Mouse (Mus musculus) telencephalon, adult 2 months (tissue): ENCODE measurements around the gene Surf2.

Experiments used
- DNase-seq: peaks from one replicate; pipeline ENCODE4 v3.0.0-alpha.2; 2011; ENCODE audit warnings: low read depth, low spot score

Gene Surf2

DNA sequence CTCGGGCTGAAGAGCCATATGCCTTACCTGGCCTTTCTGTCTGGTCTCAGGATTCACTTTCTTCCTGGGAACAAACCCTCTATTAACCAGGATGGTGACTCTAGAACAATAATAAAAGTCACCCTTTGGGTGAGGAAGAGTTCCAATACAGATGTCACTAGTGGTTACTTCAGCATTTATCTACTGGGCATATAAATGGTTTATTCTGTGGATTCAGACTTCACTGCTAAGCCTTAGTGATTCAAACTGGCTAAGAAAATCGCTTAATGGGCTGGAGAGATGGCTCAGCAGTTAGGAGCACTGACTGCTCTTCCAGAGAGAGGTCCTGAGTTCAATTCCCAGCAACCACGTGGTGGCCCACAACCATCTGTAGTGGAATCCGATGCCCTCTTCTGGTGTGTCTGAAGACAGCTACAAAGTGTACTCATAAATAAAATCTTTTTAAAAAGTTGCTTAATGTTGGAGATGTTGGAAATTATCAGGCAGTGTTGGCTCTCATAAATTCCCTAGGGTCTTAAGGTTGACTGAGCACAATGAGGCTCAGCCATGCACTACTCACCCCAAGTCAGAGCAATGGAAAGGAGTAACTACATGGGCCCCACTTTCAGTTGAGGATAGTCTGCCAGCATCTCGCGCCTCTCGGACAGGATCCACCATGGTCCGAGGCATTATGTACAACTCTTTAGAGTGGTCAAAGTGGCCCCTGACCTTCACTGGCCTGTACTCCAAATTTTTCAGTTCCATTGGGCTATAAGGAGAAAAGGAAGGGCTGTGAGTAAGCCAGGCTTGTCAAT is 1.8 kb upstream of the Surf2 start:
- DNase-seq = no peak

DNA sequence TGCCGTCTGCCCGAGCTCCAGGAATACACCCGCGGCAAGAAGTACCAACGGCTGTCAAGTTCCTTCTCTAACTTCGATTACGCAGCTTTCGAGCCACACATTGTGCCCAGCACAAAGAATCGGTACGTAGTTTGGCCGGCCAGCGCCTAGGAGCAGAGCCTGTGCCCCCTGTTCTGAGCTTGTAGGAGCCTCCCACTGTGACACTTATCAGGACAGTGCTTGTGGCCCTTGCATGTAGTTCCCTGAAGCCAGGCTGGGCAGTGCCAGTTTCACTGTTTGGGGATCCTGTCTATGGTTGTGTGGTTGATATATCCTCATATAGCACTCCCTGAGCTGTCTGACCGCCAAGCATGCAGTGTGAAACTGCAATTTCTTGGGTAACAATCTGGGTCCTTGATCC is 571 bp downstream of the Surf2 start:
- DNase-seq = no peak

DNA sequence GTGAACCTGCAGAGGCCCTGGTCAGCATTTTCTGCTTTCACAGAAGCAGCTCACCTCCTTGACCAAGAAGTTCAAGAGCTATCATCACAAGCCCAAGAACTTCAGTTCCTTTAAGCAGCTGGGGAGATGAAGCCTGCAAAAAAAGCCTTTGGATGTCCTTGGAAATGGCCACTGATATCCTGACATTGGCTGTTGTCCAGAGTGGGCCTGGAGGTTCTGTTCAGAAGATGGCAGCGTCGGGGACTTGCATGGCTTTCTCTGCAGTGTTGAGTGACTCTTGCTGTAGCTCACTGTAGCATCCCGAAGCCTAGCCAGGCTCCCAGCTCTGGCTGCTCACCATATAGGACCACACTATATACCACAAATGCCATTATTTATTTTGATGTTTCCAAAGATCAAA is 3.5 kb downstream of the Surf2 start:
- no peak for DNase-seq

DNA sequence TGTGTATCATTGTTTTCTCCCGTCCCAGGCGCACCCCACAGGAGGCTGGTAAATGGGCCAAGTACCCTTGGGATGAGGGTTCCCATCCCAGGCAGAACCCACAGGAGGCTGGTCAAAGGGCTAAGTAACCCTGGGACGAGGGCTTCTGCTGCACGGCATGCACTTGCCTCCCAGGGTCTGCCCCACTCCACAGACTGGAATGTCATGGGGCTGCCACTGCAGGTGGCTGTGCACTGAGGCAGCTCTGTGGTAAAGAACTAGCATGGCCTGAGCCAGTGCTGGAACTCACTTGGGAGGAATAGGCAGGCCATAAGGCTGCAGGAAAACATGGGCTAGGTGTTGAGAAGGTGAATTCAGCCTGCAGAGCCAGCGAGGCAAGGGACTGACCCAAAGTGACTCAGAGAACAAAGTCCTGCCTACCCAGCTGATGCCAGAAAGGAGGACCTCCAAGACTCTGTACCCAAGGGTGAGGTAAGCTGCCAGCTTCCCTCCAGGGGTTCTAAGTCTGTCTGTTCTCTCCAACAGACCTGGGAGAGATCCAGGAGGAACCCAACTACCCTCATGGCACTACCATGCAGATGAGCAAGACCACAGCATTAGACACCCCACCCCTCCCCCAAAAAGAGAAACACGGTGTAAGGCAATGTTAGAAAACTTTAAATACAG is 4.2 kb downstream of the Surf2 start:
- DNase-seq = no peak

DNA sequence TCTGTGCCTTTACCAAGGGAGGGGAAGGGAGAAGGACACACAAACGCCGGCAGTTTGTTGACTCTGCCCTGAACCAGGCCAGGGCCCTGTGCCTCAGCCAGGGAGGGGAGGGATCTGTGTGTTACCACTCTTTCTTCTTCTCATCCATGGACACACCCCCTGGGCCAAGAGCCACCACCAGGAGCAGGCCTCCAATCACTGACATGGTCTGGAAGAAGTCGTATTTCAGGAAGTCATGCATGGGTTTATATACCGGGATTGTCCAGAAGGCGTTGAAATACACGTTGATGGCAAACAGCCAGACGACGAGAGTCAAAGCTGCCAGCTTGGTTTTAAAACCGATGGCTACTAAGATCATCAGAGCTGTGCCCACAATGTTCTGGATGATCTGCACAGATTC is 5.6 kb downstream of the Surf2 start:
- no peak for DNase-seq

DNA sequence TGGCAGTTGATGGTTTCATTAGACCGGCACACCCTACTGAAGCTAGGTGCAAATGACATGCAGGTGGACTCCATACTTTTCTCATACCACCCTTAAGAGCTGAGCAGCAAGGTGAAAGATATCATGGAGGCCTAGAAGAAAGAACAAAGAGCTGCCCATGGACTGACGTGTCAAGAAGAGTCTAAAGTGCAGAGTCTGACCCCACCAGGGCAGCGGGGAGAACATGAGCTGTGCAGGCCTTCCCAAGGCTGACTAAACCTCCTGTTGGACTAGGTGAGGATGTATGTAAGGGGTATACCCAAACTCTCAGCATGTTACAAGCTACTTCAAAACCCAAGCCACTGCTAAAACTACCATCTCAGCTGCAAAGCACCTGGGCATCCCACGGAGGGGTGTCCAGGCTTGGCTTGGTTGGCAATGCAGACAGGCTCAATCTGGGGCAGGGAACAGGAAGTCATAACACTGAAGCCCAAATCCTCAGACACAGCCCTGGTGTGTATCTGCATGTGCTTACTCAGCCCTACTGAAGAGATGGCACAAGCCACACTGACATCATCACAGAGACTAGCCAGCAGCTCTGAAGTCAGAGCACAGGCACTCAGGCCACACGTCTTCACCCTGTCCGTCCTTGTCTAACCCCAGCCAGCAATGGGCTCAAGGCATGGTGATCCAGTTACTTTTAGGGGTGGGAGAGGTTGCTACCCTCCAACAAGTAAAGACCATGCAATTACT is 11.7 kb downstream of the Surf2 start:
- DNase-seq = no peak

DNA sequence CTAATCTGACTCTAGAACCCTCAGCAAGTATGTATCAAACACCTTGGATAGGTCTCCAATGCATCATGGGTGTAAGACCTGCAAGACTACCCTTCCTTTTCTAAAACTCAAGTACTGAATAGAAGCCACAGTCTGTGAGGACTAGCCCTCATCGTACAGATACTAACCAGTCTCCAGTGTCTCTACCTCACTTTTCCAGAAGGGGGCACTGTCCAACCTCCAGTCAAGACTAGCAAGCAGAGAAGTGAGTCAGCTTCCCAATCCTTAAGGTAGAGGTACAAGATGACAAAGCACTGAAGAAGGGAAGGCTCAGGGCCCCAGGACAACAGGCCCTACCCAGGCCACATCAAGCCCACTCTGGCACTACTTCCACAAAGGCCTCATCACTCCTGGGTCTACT is 14.2 kb downstream of the Surf2 start:
- peak; percentile 67 for DNase-seq

DNA sequence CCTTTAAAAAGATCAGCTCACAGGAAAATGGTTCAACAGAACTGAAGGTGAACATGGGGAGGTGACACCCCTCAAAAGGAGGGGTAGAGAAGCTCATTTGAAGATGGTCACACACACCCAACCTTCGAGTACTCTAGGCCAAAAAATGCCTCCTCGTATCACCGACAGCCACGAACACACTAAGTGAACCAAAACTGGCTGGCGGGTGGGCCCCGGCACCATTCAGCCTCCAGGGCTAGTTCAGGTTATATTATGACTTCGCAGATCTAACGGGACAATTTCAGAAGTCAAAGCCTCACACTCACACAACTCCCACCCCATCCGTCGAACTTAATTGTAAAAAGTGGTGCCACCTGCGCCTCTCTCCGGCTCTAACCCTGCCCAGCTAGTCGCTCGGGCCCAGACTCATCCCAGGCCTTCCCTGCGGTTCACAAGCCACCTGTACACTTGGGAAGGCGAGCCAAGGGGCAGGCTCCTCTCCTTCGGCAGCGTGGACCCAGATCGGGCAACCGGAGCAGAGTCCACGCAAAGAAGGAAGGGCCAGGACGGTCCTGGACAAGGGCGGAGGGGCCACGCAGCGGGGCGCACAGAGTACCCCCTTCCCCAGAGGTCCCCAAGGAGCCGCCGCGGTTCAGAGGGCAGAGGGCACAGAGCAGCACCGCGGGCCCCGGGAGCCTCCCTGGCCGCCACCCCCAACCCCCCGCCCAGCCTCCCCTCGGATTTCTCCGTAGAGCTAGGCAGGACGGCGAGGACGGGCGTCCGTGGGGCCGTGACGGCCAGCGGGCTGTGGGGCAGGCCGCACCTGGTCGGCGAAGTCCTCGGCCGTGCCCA is 16.5 kb downstream of the Surf2 start:
- no peak for DNase-seq

DNA sequence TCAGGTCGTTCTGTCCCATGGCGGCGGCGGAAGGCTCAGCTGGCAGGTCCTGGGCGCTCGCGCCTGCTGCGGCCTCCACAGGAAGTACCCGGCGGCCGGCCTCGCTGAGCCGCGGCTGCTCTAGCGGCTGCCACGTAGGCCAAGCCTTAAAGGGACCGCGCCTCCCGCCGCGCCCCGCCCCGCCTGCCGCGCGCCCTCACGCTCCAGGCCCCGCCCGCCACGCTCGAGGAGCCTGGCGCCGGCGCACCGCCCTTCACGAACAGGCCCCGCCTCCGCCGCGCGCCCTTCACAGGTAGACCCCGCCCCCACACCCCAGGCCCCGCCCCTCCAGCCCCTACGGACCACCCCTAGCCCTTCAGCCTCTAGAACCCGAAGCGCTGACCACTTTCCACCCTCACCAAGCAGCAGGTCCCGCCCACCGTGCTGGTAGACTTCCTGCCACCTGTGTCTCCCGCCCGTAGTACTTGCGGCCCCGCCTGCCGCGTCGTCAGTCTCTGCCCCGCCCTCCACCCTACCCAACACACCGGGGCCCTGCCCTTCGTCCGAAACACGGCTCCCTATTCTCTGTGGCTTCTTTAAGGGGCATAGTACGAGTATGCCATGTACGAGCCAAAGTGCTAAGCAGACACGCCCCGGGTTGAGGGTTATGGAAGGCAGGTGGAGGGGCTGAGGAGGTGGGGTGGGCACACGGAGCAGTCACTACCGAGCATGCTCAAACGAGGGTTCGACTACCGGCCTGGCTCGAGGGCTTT is 17.3 kb downstream of the Surf2 start, which contains the start of the genes Surf4 and Stkld1:
Surf4 (minus strand) TSS at position 625 of the 752 bp plus-strand sequence.
Stkld1 (plus strand) TSS at position 744 of the 752 bp plus-strand sequence.
- peak; percentile 75 for DNase-seq

DNA sequence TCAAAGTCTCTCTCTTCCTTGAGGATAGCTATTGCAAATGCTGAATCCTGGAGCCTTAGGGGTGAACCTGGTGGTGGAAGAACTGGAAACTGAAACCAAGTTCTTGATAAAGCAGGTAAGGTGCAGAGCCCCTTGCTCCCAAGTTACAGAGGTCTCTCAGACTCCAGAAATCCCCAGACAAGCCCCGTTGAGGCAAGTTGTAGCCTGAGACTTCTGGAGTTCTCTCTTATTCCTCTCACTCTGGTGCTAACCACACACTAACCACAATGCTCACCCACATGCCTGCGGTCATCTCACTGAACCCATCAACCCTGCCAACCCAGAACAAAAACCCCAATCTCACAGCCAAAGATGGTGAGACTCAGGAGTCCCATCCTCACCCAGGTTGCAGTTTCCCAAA is 19.1 kb downstream of the Surf2 start:
- no peak for DNase-seq

DNA sequence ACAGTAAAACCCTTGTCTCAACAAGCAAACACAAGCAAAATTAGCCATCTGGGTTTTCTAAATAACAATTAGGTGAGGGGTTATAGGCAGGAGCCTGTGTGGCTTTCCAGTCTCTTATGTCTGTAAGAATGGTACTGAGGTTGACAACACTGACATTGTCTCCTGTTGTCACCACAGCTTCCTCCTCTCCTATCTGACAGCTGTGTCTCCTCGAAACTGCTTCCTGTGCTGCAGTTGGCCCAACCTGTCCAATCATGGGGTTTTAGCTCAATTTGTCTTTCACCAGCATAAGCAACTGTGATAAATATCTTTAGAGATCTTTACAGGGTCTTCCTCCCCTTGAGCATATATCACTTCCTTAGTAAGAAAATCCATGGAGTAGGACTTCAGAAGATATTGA is 20.3 kb downstream of the Surf2 start:
- no peak for DNase-seq

DNA sequence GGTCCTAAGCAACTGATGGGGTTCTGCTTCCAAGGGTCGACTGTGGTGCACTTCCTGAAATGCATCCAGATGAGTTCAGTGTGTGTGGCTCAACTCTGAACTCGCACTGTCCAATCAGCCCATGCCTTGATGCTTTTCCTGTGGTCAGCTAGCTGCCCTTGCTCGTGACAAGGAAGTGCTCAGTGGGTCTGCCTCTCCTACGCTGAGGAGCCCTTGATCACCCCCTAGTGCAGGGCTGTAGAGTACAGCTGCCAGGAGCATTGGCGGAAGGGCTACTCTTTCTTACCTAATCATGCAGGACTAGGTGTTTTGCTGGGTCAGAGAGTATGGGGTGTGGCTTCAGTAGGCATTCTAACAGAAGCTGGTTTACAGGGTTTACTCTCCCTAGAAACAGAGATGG is 25.4 kb downstream of the Surf2 start:
- no peak for DNase-seq

DNA sequence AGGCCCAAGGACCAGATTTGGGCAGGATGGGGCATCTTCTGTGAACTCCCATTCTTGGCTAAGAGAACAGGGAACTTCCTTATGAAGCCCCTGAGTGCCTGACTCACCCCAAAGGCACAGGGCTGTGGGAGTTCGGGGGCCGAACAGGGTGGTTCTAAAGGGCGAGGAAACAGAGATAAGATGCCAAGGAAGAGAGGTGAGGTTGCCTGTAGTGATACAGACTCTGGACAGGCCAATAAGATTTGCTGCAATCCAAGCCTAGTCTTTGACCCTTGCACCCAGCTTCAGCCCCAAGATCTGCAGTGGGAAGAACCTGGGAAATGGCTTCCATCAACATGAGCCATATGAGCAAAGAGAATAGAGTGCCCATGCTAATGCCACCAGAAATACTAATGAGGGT is 27.1 kb downstream of the Surf2 start:
- DNase-seq = no peak

DNA sequence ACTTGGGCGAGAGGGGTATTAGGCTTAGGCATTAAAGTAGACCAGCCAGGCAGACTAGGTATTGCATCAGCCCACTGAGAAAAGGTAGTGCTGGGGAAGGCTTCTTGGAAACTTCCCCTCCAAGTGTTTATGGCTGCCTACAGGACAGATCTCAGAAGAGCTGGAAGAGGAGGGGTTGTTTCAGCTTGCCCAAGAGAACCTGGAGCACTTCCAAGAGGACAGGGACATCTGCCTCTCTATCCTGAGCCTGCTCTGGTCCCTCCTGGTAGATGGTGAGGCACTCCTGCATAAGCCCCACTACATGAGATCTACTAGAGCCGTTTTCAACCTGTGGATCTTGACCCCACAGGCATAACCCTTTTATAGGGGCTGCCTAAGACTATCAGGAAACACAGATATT is 34.2 kb downstream of the Surf2 start:
- no peak for DNase-seq

DNA sequence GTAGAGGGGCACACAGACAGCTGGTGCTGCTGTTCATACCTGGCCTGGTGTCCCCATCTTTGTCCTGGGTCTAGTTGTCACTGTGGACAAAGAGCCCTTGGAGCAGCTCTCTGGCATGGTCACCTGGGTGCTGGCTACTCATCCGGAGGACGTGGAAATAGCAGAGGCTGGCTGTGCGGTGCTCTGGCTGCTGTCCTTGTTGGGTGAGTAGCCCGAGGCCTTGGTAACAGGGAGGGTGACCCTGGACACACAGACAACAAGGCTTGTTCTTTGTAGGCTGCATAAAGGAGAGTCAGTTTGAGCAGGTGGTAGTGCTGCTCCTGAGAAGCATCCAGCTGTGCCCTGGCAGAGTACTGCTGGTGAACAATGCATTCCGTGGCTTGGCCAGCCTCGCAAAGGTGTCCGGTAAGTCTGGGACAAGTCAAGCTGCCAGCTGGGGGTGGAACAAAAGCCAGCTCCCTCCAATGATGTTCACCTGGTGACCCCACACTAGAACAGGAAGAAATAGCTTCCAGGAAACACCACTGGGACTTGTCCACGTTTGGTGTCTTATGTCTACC is 35.3 kb downstream of the Surf2 start:
- DNase-seq = no peak

DNA sequence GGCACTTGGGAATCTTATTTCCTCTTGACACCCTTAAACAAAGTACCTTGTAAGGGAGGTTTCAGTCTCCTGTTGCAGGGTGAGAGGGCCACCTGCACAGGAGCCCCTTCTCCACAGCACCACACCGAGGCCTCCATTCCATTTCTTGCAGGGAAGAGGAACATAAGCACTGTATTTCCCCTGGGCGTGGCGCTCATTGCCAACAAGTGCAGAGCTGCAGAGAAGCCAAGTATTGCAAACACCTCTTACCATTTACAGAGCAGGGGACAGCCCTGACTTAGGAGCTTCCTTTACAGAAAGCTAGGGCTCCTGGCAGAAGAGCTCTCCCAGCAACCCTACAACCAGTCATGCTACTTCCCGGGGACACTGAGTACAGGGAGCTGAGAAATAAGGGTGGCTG is 36.0 kb downstream of the Surf2 start:
- DNase-seq = no peak

DNA sequence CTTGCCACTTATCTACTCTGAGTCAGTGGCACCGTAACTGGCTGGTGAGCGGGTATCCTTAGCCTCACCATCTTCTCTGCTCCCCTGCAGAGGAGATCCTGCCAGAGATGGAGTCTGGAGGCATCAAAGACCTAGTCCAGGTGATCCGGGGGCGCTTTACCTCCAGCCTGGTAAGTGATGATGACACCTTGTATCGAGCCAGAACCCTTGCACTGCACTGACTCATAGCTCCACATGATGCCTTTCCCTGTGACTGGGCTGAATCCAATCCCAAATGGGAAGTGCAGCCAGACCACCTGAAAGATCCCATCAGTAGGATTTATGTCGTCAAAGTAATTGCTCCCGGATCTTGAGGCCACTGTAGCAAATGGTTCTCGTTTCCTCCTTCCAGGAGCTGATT is 36.7 kb downstream of the Surf2 start:
- no peak for DNase-seq

DNA sequence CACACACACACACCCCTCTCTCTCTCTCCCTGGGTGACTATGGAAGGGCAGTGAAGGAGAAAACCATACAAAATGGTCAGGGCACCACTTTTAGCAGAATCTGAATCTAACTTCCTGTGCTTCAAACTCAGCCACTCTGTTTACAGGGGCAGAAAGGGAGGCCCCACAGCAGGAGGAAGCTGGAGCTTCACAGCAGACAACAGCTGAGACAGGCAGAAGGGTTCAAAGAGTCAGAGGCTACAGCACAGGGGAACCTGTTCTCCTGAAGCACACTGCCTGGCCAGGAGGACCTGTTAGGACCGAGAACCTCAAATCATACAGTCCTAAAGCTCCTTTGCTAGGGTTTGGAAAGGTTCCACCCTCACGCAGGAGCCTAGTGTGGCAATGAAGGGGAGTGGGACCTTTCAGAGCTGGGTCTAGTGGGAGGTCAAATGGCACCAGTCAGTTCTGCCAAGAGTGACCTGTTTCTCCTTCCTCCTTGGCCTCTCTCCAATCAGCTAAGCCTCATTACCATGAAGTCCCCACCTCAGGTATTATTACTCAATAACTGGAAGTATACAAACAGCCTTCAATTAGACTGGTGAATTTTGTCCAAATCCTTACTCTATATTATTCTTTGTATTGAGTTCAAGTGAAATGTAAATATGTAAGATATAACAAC is 38.7 kb downstream of the Surf2 start:
- DNase-seq = no peak

DNA sequence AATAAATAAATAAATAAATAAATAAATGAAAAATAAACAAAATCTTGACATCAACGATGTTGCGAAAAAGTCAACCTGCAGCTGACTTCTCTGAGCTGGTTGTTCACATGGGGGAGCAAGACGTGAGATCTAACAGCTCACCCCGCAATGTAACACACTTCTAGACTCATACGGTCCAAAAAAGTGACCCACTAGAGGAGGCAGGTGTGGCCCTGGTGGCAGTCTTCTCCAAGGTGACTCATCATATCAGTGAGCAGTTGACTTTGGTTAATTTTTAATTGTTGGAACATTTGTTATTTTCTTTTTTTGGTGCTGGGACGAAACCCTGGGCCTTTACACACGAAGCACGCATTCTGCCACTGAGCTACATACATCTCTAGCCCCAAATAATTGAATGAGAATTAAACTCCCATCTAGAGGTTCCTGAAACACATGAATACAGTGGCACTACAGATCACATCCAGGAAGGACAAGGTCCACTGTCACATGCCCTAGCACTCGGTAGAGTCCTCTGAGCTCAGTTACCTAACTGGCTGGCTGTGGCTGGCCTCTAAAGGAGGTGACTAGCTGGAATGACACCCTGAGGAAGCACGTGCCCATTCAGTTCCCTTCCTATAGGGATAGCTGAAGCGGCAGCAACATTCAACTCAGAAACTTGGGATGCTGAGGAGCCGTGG is 40.8 kb downstream of the Surf2 start:
- DNase-seq = no peak

DNA sequence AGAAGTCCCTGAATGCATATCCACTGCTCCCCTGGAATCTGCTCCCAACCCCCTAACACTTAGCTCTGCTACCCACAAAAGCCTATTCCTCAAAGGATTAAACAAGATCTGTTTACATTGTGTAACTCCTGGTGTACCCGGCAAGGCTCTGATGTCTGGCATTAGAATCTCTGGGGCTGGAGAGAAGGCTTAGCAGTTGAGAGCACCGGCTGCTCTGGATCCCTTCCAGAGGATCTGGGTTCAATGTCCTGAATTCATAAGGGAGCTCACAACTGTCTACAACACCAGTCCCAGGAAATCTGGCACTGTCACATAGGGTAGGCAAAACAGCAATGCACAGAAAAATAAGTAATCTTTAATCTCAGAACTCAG is 41.3 kb downstream of the Surf2 start:
- DNase-seq = no peak
